Mouse (Mus musculus) stomach, postnatal 0 days (tissue): ENCODE measurements around the gene Atxn7l1. TPM values are rescaled to one million over a fixed set of nuclear protein-coding genes. Genes with fewer than 3 reads are reported as not detected.

ENCODE experiments used
- ATAC-seq: fragments of 200-750 bp; cut with Nextera tagmentation; 2 replicates; pipeline ENCODE4 v1.8.0; 2017; ENCODE audit not compliant: low FRiP score, low TSS enrichment
- DNase-seq: peaks from one replicate; pipeline ENCODE4 v3.0.0-alpha.2; 2016; ENCODE audit warnings: low spot score
- H3K27ac ChIP-seq: fragments of 300-500 bp; sonication (generic); replicated peaks from 2 replicates; pipeline ENCODE4 v1.5.1; 2014; ENCODE audit warnings: mild to moderate bottlenecking, control low read depth
- H3K27me3 ChIP-seq: fragments of 300-500 bp; sonication (generic); 2 replicates; pipeline ENCODE4 v1.6.1; 2014; ENCODE audit warnings: low read length; ENCODE audit not compliant: control insufficient read depth, insufficient read depth
- H3K36me3 ChIP-seq: fragments of 300-500 bp; sonication (generic); 2 replicates; pipeline ENCODE4 v1.6.1; 2014; ENCODE audit warnings: low read length, mixed read lengths; ENCODE audit not compliant: control insufficient read depth, insufficient read depth
- H3K4me1 ChIP-seq: fragments of 300-500 bp; sonication (generic); replicated peaks from 2 replicates; pipeline ENCODE4 v1.6.1; 2014; ENCODE audit warnings: antibody characterized with exemption; ENCODE audit not compliant: control insufficient read depth, insufficient read depth
- H3K4me2 ChIP-seq: fragments of 300-500 bp; sonication (generic); replicated peaks from 2 replicates; pipeline ENCODE4 v1.6.1; 2014; ENCODE audit warnings: low read depth, mild to moderate bottlenecking, control low read depth, moderate library complexity
- H3K4me3 ChIP-seq: fragments of 300-500 bp; sonication (generic); 2 replicates; pipeline ENCODE4 v1.5.1; 2014; ENCODE audit warnings: low read depth, low read length, control low read depth
- H3K9ac ChIP-seq: fragments of 300-500 bp; sonication (generic); 2 replicates; pipeline ENCODE4 v1.6.1; 2014; ENCODE audit warnings: mild to moderate bottlenecking, low read length, control low read depth, mixed read lengths
- H3K9me3 ChIP-seq: fragments of 300-500 bp; sonication (generic); 2 replicates; pipeline ENCODE4 v1.6.1; 2016; ENCODE audit warnings: low read length; ENCODE audit not compliant: control insufficient read depth
- CTCF ChIP-seq: IDR thresholded peaks from 2 replicates; pipeline ENCODE4 v1.5.1; 2016; ENCODE audit warnings: antibody characterized with exemption, low read depth, mild to moderate bottlenecking, moderate library complexity
- EP300 ChIP-seq: optimal IDR thresholded peaks from 2 replicates; pipeline ENCODE3; 2016; ENCODE audit warnings: antibody characterized with exemption
- WGBS: fragments of 180-500 bp; shearing (Covaris S2); extraction: QIAGEN DNeasy Blood & Tissue Kit; methylation state at CpG from one replicate; pipeline ENCODE4 v1.1.7; 2014; 5-methylcytosine and 5-hydroxymethylcytosine counted together
- polyA plus RNA-seq: library from polyadenylated mRNA; unstranded; fragments of >200 nt; fragmentation: Nextera tagmentation; extraction: Ambion mirVana; gene quantifications from 2 replicates; pipeline ENCODE4 v1.2.1, GENCODE M21; 2015

Gene Atxn7l1
- polyA plus RNA-seq, 1 experiment from 2014 or later = 4.7 TPM

GRCm38 (mm10) chr12:33128702-33129101, 18.8 kb upstream of the Atxn7l1 start:
- DNase-seq = no peak
- H3K36me3 ChIP-seq = no peaks in the 10 kb centered on the region
- H3K27ac ChIP-seq = no peak overlapping the region
- no peaks in the 10 kb centered on the region for H3K9me3 ChIP-seq
- no peak for TF ChIP-seq CTCF
- TF ChIP-seq EP300 = no peak
- WGBS = 45% methylated on average over 7 of the region's 7 CpGs
- no peak overlapping the region for H3K9ac ChIP-seq
- H3K4me1 ChIP-seq = no peaks in the 10 kb centered on the region
- H3K27me3 ChIP-seq = no peaks in the 10 kb centered on the region
- H3K4me2 ChIP-seq = no peak overlapping the region
- no peak overlapping the region for H3K4me3 ChIP-seq
- ATAC-seq = no peak

GRCm38 (mm10) chr12:33129410-33129809, 18.1 kb upstream of the Atxn7l1 start:
- ATAC-seq (no peak), DNase-seq (no peak)
- Histone ChIP-seq H3K4me1 (no peaks in the 10 kb centered on the region), H3K36me3 (no peaks in the 10 kb centered on the region), H3K27me3 (no peaks in the 10 kb centered on the region), H3K27ac (no peak overlapping the region), H3K9ac (no peak overlapping the region), H3K9me3 (no peaks in the 10 kb centered on the region), H3K4me3 (no peak overlapping the region), H3K4me2 (no peak overlapping the region)
- TF ChIP-seq EP300 = no peak
- TF ChIP-seq CTCF = no peak
- WGBS = 21% methylated on average over 4 of the region's 4 CpGs

GRCm38 (mm10) chr12:33130401-33130800, 17.1 kb upstream of the Atxn7l1 start:
- TF ChIP-seq EP300 = no peak
- no peak for TF ChIP-seq CTCF
- H3K9me3 ChIP-seq = no peaks in the 10 kb centered on the region

GRCm38 (mm10) chr12:33131796-33132195, 15.7 kb upstream of the Atxn7l1 start:
- DNase-seq (no peak), ATAC-seq (no peak)
- no peaks in the 10 kb centered on the region for H3K36me3 ChIP-seq
- no peak overlapping the region for H3K27ac ChIP-seq
- H3K9ac ChIP-seq = no peak overlapping the region
- no peaks in the 10 kb centered on the region for H3K9me3 ChIP-seq
- no peak overlapping the region for H3K4me2 ChIP-seq
- H3K27me3 ChIP-seq = no peaks in the 10 kb centered on the region
- no peak for TF ChIP-seq CTCF
- TF ChIP-seq EP300 = no peak
- H3K4me1 ChIP-seq = no peaks in the 10 kb centered on the region
- 59% methylated on average over 7 of the region's 7 CpGs for WGBS
- no peak overlapping the region for H3K4me3 ChIP-seq

More at GRCm38 (mm10) chr12:33130401-33130800, 17.1 kb upstream of the Atxn7l1 start:
- Histone ChIP-seq H3K27me3 (no peaks in the 10 kb centered on the region), H3K4me2 (no peak overlapping the region), H3K27ac (no peak overlapping the region), H3K9ac (no peak overlapping the region), H3K36me3 (no peaks in the 10 kb centered on the region), H3K4me1 (no peaks in the 10 kb centered on the region), H3K4me3 (no peak overlapping the region)
- no peak for DNase-seq
- ATAC-seq = no peak
- 41% methylated on average over 8 of the region's 8 CpGs for WGBS

GRCm38 (mm10) chr12:33137857-33138256, 9.6 kb upstream of the Atxn7l1 start:
- TF ChIP-seq EP300 (no peak), CTCF (no peak)
- no peaks in the 10 kb centered on the region for H3K36me3 ChIP-seq
- WGBS = 72% methylated on average over 1 of the region's 1 CpGs

GRCm38 (mm10) chr12:33139083-33139482, 8.4 kb upstream of the Atxn7l1 start:
- TF ChIP-seq EP300 (no peak), CTCF (no peak)
- no peak overlapping the region for H3K9ac ChIP-seq
- H3K9me3 ChIP-seq = no peaks in the 10 kb centered on the region
- no peak for DNase-seq
- H3K4me3 ChIP-seq = no peak overlapping the region
- ATAC-seq = no peak; the same call in 1 of the 2 replicates
- no peaks in the 10 kb centered on the region for H3K27me3 ChIP-seq
- H3K36me3 ChIP-seq = no peaks in the 10 kb centered on the region
- WGBS = 82% methylated on average over 3 of the region's 3 CpGs
- H3K4me1 ChIP-seq = no peaks in the 10 kb centered on the region
- no peak overlapping the region for H3K27ac ChIP-seq
- H3K4me2 ChIP-seq = no peak overlapping the region

More at GRCm38 (mm10) chr12:33137857-33138256, 9.6 kb upstream of the Atxn7l1 start:
- Histone ChIP-seq H3K27me3 (no peaks in the 10 kb centered on the region), H3K9ac (no peak overlapping the region), H3K27ac (no peak overlapping the region), H3K4me3 (no peak overlapping the region), H3K9me3 (no peaks in the 10 kb centered on the region), H3K4me1 (no peaks in the 10 kb centered on the region), H3K4me2 (no peak overlapping the region)
- ATAC-seq (no peak), DNase-seq (no peak)
